Mouse (Mus musculus) small intestine, adult 10 weeks (tissue): Measurements from ENCODE around the gene Rock2. TPM values are rescaled to one million over a fixed set of nuclear protein-coding genes. Genes with fewer than 3 reads are reported as not detected.

Experiments
- polyA plus RNA-seq: library from polyadenylated mRNA; stranded (reverse); fragments of 350-450 nt; fragmentation: Illumina TruSeq; extraction: RNeasy Lipid Tissue Mini Kit (QIAGEN cat#74804); gene quantifications from one replicate; pipeline ENCODE4 v1.2.3, GENCODE M21; 2014; ENCODE audit warnings: low replicate concordance

Rock2 gene
- 182 TPM for polyA plus RNA-seq

DNA sequence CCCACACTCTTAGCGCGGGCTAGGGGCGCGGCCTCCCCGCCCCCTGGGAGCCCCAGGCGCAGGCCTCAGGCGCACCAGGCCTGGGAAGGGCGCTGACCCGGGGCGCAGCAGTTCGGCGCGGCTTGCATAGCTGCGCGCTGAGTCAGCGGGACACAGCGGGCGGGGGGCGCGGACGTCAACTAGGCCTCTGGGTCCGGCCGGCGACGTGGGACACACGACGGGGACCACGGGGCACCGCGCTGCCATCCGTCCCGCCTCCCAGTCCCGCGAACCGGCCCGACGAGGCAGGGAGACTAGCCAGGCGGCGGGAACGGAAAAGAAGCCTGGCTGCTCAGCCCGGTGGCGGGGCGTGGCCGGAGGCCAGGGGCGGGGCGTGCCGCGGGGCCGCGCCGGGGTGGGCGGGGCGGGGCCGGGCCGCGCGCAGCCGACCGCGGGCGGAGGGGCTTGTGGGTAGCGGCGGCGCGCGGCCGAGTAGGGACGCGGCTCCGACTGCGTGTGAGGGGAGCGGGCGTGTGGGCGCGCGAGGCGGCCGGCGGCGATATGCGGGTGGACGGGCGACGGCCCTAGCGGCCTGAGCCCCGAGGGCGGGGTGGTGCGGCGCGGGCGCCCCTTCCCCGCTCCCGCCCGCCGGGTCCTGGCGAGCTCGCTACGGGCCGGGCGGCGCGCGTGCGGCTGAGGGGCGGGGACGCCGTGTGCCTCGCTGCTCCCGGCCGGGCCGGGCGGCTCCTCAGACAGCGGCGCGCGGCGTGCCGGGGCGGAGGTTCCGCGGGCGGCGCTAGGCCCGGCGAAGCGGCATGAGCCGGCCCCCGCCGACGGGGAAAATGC is at the start of gene Rock2:
Gene Rock2 (plus strand): TSS at position 500 of the 825 bp plus-strand sequence.

DNA sequence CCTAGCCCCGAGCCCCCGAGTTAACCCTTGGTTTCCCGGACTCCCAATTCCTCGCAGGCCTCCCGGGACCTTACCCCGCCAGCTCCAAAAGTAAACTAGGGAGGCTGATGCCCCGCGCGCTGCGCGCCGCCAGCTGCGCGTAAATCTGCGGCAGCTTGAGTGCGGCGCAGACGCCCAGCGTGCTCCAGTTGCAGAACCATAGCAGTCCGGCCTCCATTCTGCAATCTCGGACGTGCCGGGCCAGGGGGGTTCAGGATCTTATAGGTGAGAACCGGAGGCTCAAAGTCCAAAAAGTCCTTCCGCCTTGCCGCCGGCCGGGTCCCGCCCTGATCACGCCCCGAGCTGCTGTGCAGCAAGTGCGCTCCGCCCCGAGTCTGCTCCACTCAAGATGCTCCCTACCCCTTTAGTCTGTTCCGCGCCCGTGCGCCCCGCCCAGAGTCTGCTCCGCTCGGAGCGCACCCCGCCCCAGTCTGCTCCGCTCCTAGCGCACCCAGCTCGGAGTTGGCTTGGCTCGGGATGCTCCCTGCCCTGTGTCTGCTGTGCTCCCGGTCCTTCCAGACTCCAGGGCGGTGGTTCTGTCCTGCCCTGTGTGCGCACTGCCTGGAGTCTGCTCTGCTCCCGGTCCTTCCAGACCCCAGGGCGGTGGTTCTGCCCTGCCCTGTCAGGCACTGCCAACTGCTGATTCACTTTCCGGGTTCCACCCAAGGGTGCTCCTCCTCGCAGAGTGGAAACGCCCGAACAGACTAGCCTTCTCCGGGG is 105.2 kb downstream of the Rock2 start, which contains the start of gene Pqlc3:
Gene Pqlc3 (minus strand): TSS at position 670 of the 759 bp plus-strand sequence.

DNA sequence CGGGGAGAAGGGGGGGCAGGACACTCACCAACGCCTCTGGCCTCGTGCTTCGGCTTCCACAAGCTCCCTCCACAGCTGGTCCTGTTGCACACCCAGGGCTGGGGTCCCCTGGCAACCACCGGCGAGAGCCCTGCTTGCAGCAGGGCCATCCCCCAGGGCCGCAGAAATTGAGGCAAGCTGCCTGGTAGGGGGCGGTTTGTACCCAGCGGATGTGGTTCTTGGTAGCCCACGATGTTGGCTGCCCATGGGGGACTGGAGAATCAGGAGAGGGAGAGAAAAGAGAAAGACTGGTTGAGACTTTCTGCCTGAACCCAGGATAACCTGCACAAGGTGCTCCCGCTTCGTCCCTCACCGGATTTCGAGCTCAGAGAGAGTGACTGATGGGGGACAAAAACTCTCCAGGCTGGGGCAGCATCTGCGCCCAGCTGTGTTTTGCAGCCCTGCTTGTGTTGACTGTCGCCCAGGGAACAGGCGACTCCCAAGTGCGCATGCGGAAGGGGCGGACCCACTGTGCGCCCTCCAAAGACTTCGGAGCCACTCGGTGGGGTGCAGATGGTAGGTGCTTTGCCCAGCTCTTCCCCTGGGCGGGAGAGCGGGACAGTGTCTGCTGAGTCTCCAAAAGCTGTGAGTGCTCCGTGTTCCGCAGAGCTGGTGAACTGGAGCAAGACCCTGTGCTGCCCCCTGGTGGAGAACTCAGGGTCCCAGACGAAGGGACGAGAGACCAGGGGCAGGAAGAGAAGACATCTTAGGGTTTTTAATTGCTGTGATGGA is 116.6 kb downstream of the Rock2 start, which contains the start of gene 2410004P03Rik:
Gene 2410004P03Rik (minus strand): TSS at position 628 of the 771 bp plus-strand sequence.

Other genes with a start within 250 kb of the Rock2 start
- gene Ntsr2, start 241.5 kb upstream of the Rock2 start, polyA plus RNA-seq = not detected
- gene Greb1, start 94.0 kb upstream of the Rock2 start, polyA plus RNA-seq = 3.4 TPM
- 21.0 TPM for gene E2f6, start 83.9 kb upstream of the Rock2 start, polyA plus RNA-seq
- gene Pqlc3, start 105.5 kb downstream of the Rock2 start, polyA plus RNA-seq = 29.9 TPM
- not detected for gene 2410004P03Rik, start 116.8 kb downstream of the Rock2 start, polyA plus RNA-seq